Mouse (Mus musculus): ENCODE results near the gene Dpysl4. TPM values are rescaled to one million over a fixed set of nuclear protein-coding genes. Genes with fewer than 3 reads are reported as not detected.
A peak's percentile ranks its signal among the peaks of the same experiment; 100 is the strongest.

Dpysl4 gene
- total and polyA plus RNA-seq, 2 experiments from 2014 or later = 164 to 180 TPM

GRCm38 (mm10) chr7:139119152-139119774 lies 33.5 kb downstream of the Dpysl4 start:
- Histone ChIP-seq H3K36me3 (ENCODE audit: insufficient read depth, low read length) (peaks cover 4% of the 10 kb centered on the region; the same call in 1 of the 2 replicates), H3K9me3 (ENCODE audit: low read length) (no peaks in the 10 kb centered on the region), H3K27me3 (ENCODE audit: insufficient read depth, low read length) (no peaks in the 10 kb centered on the region), H3K4me3 (ENCODE audit: low read depth, low read length) (no peak overlapping the region), H3K4me1 (ENCODE audit: insufficient read depth, low read length) (no peaks in the 10 kb centered on the region), H3K4me2 (ENCODE audit: low read depth, low read length, poor library complexity, severe bottlenecking) (no peak overlapping the region), H3K9ac (replicated peaks; ENCODE audit: low read length, poor library complexity, severe bottlenecking) (no peak overlapping the region), H3K27ac (ENCODE audit: low read depth, low read length) (no peak overlapping the region)
- peak; percentile 69 for ATAC-seq (ENCODE audit: low FRiP score)
- DNase-seq (ENCODE audit: low spot score) = peak; percentile 89
- WGBS = 43% methylated on average over 13 of the region's 13 CpGs
- peak; percentile 96 for TF ChIP-seq CTCF (IDR thresholded peaks at IDR 0.05)

GRCm38 (mm10) chr7:139119775-139120153 lies 34.0 kb downstream of the Dpysl4 start:
- H3K4me1 ChIP-seq (ENCODE audit: insufficient read depth, low read length) = no peaks in the 10 kb centered on the region
- no peak for TF ChIP-seq CTCF (IDR thresholded peaks at IDR 0.05)
- H3K9ac ChIP-seq (replicated peaks; ENCODE audit: low read length, poor library complexity, severe bottlenecking) = no peak overlapping the region
- ATAC-seq (ENCODE audit: low FRiP score) = no peak
- no peak overlapping the region for H3K4me2 ChIP-seq (ENCODE audit: low read depth, low read length, poor library complexity, severe bottlenecking)
- peaks cover 4% of the 10 kb centered on the region; the same call in 1 of the 2 replicates for H3K36me3 ChIP-seq (ENCODE audit: insufficient read depth, low read length)
- no peak overlapping the region for H3K4me3 ChIP-seq (ENCODE audit: low read depth, low read length)
- no peak overlapping the region for H3K27ac ChIP-seq (ENCODE audit: low read depth, low read length)
- DNase-seq (ENCODE audit: low spot score) = no peak
- H3K27me3 ChIP-seq (ENCODE audit: insufficient read depth, low read length) = no peaks in the 10 kb centered on the region
- H3K9me3 ChIP-seq (ENCODE audit: low read length) = no peaks in the 10 kb centered on the region
- WGBS = 68% methylated on average over 2 of the region's 2 CpGs

GRCm38 (mm10) chr7:139125881-139126280 lies 40.1 kb downstream of the Dpysl4 start:
- peaks cover 4% of the 10 kb centered on the region; the same call in 1 of the 2 replicates for H3K36me3 ChIP-seq (ENCODE audit: insufficient read depth, low read length)
- H3K4me1 ChIP-seq (ENCODE audit: insufficient read depth, low read length) = peaks cover 5% of the 10 kb centered on the region; the same call in 1 of the 2 replicates
- 89% methylated on average over 4 of the region's 4 CpGs for WGBS
- no peak for DNase-seq (ENCODE audit: low spot score)
- H3K27me3 ChIP-seq (ENCODE audit: insufficient read depth, low read length) = no peaks in the 10 kb centered on the region
- H3K9me3 ChIP-seq (ENCODE audit: low read length) = no peaks in the 10 kb centered on the region
- no peak overlapping the region for H3K4me3 ChIP-seq (ENCODE audit: low read depth, low read length)
- no peak for ATAC-seq (ENCODE audit: low FRiP score)
- H3K4me2 ChIP-seq (ENCODE audit: low read depth, low read length, poor library complexity, severe bottlenecking) = no peak overlapping the region
- no peak for TF ChIP-seq CTCF (IDR thresholded peaks at IDR 0.05)
- no peak overlapping the region for H3K27ac ChIP-seq (ENCODE audit: low read depth, low read length)
- H3K9ac ChIP-seq (replicated peaks; ENCODE audit: low read length, poor library complexity, severe bottlenecking) = no peak overlapping the region

- TF ChIP-seq CTCF (IDR thresholded peaks at IDR 0.05) = no peak
- Histone ChIP-seq H3K27ac (ENCODE audit: low read depth, low read length) (no peak overlapping the region), H3K4me1 (ENCODE audit: insufficient read depth, low read length) (peaks cover 5% of the 10 kb centered on the region; the same call in 1 of the 2 replicates), H3K9me3 (ENCODE audit: low read length) (no peaks in the 10 kb centered on the region), H3K4me3 (ENCODE audit: low read depth, low read length) (no peak overlapping the region), H3K27me3 (ENCODE audit: insufficient read depth, low read length) (no peaks in the 10 kb centered on the region), H3K4me2 (ENCODE audit: low read depth, low read length, poor library complexity, severe bottlenecking) (no peak overlapping the region), H3K36me3 (ENCODE audit: insufficient read depth, low read length) (peaks cover 3% of the 10 kb centered on the region; the same call in 1 of the 2 replicates), H3K9ac (replicated peaks; ENCODE audit: low read length, poor library complexity, severe bottlenecking) (no peak overlapping the region)
- WGBS = 66% methylated on average over 7 of the region's 7 CpGs
- ATAC-seq (ENCODE audit: low FRiP score) (peak; percentile 58), DNase-seq (ENCODE audit: low spot score) (peak; percentile 35)
Observed at GRCm38 (mm10) chr7:139126549-139126948, 40.7 kb downstream of the Dpysl4 start.

GRCm38 (mm10) chr7:139128994-139129393 lies 43.2 kb downstream of the Dpysl4 start:
- no peak for TF ChIP-seq CTCF (IDR thresholded peaks at IDR 0.05)
- no peak for DNase-seq (ENCODE audit: low spot score)
- Histone ChIP-seq H3K4me3 (ENCODE audit: low read depth, low read length) (no peak overlapping the region), H3K4me1 (ENCODE audit: insufficient read depth, low read length) (peaks cover 5% of the 10 kb centered on the region; the same call in 1 of the 2 replicates), H3K4me2 (ENCODE audit: low read depth, low read length, poor library complexity, severe bottlenecking) (no peak overlapping the region), H3K36me3 (ENCODE audit: insufficient read depth, low read length) (no peaks in the 10 kb centered on the region), H3K9me3 (ENCODE audit: low read length) (no peaks in the 10 kb centered on the region), H3K9ac (replicated peaks; ENCODE audit: low read length, poor library complexity, severe bottlenecking) (no peak overlapping the region), H3K27ac (ENCODE audit: low read depth, low read length) (no peak overlapping the region), H3K27me3 (ENCODE audit: insufficient read depth, low read length) (no peaks in the 10 kb centered on the region)
- 89% methylated on average over 4 of the region's 4 CpGs for WGBS
- ATAC-seq (ENCODE audit: low FRiP score) = no peak

DNA sequence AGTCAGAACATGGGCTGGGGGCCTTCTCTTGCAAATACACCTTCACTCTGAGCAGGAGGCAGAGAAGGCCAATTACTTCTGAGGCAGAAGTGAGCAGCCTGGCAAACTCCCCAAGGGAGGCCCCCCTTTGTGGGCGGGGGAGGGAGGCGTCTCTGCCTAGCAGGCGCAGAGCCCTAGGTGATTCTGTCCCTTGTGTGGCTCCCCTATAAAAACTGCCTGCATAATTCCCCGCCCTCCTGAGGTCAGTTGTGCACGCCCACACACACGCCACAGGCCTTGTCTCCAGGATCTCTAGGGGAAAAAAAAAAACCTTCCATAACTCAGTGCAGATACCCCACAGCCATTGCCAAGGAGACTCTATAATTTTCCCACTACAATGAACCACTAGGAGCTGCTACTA lies 44.6 kb downstream of the Dpysl4 start:
- Histone ChIP-seq H3K9ac (replicated peaks; ENCODE audit: low read length, poor library complexity, severe bottlenecking) (no peak overlapping the region), H3K4me3 (ENCODE audit: low read depth, low read length) (no peak overlapping the region), H3K27me3 (ENCODE audit: insufficient read depth, low read length) (no peaks in the 10 kb centered on the region), H3K4me2 (ENCODE audit: low read depth, low read length, poor library complexity, severe bottlenecking) (no peak overlapping the region), H3K4me1 (ENCODE audit: insufficient read depth, low read length) (peaks cover 5% of the 10 kb centered on the region; the same call in 1 of the 2 replicates), H3K9me3 (ENCODE audit: low read length) (no peaks in the 10 kb centered on the region), H3K36me3 (ENCODE audit: insufficient read depth, low read length) (no peaks in the 10 kb centered on the region), H3K27ac (ENCODE audit: low read depth, low read length) (no peak overlapping the region)
- no peak for ATAC-seq (ENCODE audit: low FRiP score)
- 38% methylated on average over 6 of the region's 6 CpGs for WGBS
- no peak; the same call in 1 of the 2 replicates for TF ChIP-seq CTCF (IDR thresholded peaks at IDR 0.05)
- no peak for DNase-seq (ENCODE audit: low spot score)

Measured in midbrain, postnatal 0 days (tissue).